Mouse (Mus musculus) neural tube, embryonic 14.5 days (tissue): ENCODE data around the gene Zbtb14. TPM values are rescaled to one million over a fixed set of nuclear protein-coding genes. Genes with fewer than 3 reads are reported as not detected.
A peak's percentile ranks its signal among the peaks of the same experiment; 100 is the strongest.

Experiments
- ATAC-seq: fragments of 200-750 bp; cut with Nextera tagmentation; 2 replicates; pipeline ENCODE4 v1.8.0; 2017; ENCODE audit warnings: low read depth, mild to moderate bottlenecking, moderate TSS enrichment, moderate library complexity
- H3K27ac ChIP-seq: fragments of 300-500 bp; sonication (generic); 2 replicates; pipeline ENCODE4 v1.5.1; 2014; ENCODE audit warnings: low read depth, mild to moderate bottlenecking, control low read depth, low read length, moderate library complexity, mixed read lengths
- H3K27me3 ChIP-seq: fragments of 300-500 bp; sonication (generic); 2 replicates; pipeline ENCODE4 v1.6.1; 2014; ENCODE audit warnings: low read length; ENCODE audit not compliant: control insufficient read depth, insufficient read depth
- H3K36me3 ChIP-seq: fragments of 300-500 bp; sonication (generic); 2 replicates; pipeline ENCODE4 v1.6.1; 2014; ENCODE audit warnings: low read length, mixed read lengths; ENCODE audit not compliant: control insufficient read depth, insufficient read depth
- H3K4me1 ChIP-seq: fragments of 300-500 bp; sonication (generic); 2 replicates; pipeline ENCODE4 v1.6.1; 2014; ENCODE audit warnings: low read length; ENCODE audit not compliant: control insufficient read depth, insufficient read depth
- H3K4me2 ChIP-seq: fragments of 300-500 bp; sonication (generic); 2 replicates; pipeline ENCODE4 v1.6.1; 2014; ENCODE audit warnings: mild to moderate bottlenecking, low read depth, low read length, control low read depth
- H3K4me3 ChIP-seq: fragments of 300-500 bp; sonication (generic); 2 replicates; pipeline ENCODE4 v1.5.1; 2014; ENCODE audit warnings: low read depth, low read length, control low read depth, mixed read lengths
- H3K9ac ChIP-seq: fragments of 300-500 bp; sonication (generic); replicated peaks from 2 replicates; pipeline ENCODE4 v1.6.1; 2014; ENCODE audit warnings: low read depth, mild to moderate bottlenecking, control low read depth, low read length, mixed read lengths
- H3K9me3 ChIP-seq: fragments of 300-500 bp; sonication (generic); 2 replicates; pipeline ENCODE4 v1.6.1; 2016; ENCODE audit warnings: low read length; ENCODE audit not compliant: control insufficient read depth
- WGBS: fragments of 180-500 bp; shearing (Covaris S2); extraction: QIAGEN DNeasy Blood & Tissue Kit; methylation state at CpG from one replicate; pipeline ENCODE4 v1.1.7; 2014; 5-methylcytosine and 5-hydroxymethylcytosine counted together
- polyA plus RNA-seq: library from polyadenylated mRNA; unstranded; fragments of >200 nt; fragmentation: Nextera tagmentation; extraction: Ambion mirVana; gene quantifications from 2 replicates; pipeline ENCODE4 v1.2.1, GENCODE M21; 2014

The Zbtb14 gene
- polyA plus RNA-seq, 1 experiment from 2014 or later, result 23.2 TPM

GRCm38 (mm10) chr17:69397163-69397562, 14.3 kb downstream of the Zbtb14 start:
- no peak overlapping the region for H3K27ac ChIP-seq
- H3K9ac ChIP-seq, result no peak overlapping the region
- 83% methylated on average over 5 of the region's 5 CpGs for WGBS
- H3K4me3 ChIP-seq, result no peak overlapping the region
- no peaks in the 10 kb centered on the region for H3K9me3 ChIP-seq
- no peak overlapping the region for H3K4me2 ChIP-seq
- H3K27me3 ChIP-seq, result no peaks in the 10 kb centered on the region
- H3K4me1 ChIP-seq, result no peaks in the 10 kb centered on the region
- ATAC-seq, result no peak
- H3K36me3 ChIP-seq, result no peaks in the 10 kb centered on the region

- ATAC-seq, result no peak
- Histone ChIP-seq H3K9ac (no peak overlapping the region), H3K9me3 (no peaks in the 10 kb centered on the region), H3K4me2 (no peak overlapping the region), H3K4me3 (no peak overlapping the region), H3K27ac (no peak overlapping the region), H3K27me3 (no peaks in the 10 kb centered on the region), H3K4me1 (no peaks in the 10 kb centered on the region), H3K36me3 (no peaks in the 10 kb centered on the region)
These were observed 15.2 kb downstream of the Zbtb14 start for GRCm38 (mm10) chr17:69398092-69398491.

- H3K27ac ChIP-seq, result no peak overlapping the region
- no peaks in the 10 kb centered on the region for H3K27me3 ChIP-seq
- H3K36me3 ChIP-seq, result no peaks in the 10 kb centered on the region
- 80% methylated on average over 2 of the region's 2 CpGs for WGBS
- no peaks in the 10 kb centered on the region for H3K4me1 ChIP-seq
- no peak for ATAC-seq
- no peaks in the 10 kb centered on the region for H3K9me3 ChIP-seq
- H3K4me3 ChIP-seq, result no peak overlapping the region
- H3K4me2 ChIP-seq, result no peak overlapping the region
- H3K9ac ChIP-seq, result no peak overlapping the region
These were observed 18.3 kb downstream of the Zbtb14 start for GRCm38 (mm10) chr17:69401146-69401545.

DNA sequence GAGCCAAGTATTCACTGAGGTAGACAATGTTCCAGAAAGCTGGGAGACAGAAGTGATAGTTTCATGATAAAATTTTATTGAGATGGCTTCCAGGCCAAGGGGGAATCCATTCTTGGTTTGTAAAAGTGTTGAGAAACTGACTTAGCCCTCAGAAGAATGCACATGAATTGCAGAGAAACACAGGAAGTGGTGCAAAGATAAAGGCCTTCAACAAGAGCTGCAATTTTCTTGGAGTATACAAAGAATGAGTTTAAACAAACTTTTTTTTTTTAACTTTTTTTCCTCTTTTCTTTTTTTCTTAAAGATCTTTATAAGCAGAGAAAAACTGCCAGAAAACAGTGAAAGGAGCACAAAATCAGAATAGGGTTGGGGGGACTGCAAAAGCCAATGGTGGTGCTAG, 33.3 kb downstream of the Zbtb14 start:
- Histone ChIP-seq H3K27ac (no peak overlapping the region), H3K9ac (no peak overlapping the region), H3K9me3 (no peaks in the 10 kb centered on the region), H3K36me3 (no peaks in the 10 kb centered on the region), H3K4me3 (peak overlapping the region; percentile 82), H3K4me1 (peaks cover 4% of the 10 kb centered on the region; the same call in 1 of the 2 replicates), H3K4me2 (peak overlapping the region; percentile 58), H3K27me3 (0 out of 2 replicates have a peak, but pooled peaks cover 2% of the 10 kb centered on the region)
- no peak for ATAC-seq

DNA sequence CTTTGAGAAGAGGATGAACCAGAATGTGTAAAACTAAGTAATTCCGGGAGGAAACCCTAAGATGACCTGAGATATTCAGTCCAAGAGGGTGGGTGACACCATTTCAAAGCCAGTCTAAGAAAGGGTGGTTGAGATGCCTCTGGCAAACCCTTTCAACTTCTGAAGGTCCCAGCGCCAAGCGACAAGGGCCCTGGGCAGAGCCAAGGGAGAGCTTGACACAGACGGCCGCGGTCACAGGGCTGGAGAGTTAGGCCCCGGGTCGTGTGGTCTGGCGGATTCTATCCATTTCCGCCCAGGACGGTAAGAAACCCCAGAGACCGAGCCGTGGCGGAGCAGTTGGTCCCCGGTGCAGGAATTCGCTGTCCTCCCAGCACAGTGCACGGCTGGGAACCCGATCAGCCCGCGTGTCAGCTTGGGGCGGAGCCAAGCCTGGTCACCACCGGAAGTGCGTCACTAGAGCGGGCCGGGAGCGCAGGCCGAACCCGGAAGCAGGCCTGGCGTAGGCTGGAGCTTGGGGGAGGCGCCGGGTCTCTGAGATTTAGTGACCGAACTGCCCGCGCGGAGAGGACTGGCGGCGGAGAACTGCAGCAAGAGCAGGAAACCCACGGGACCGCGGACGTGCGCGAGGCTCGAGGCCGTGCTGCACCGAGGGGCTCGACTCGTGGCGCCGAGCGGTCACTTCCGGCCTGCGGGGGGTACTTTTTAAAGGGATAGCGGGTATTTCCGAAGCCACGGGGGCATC, 34.2 kb downstream of the Zbtb14 start:
- under 1% methylated on average over 56 of the region's 56 CpGs for WGBS
- H3K27ac ChIP-seq, result peak overlapping the region; percentile 96
- peaks cover 4% of the 10 kb centered on the region; the same call in 1 of the 2 replicates for H3K4me1 ChIP-seq
- no peaks in the 10 kb centered on the region for H3K9me3 ChIP-seq
- ATAC-seq, result peak; percentile 100
- H3K4me3 ChIP-seq, result peak overlapping the region; percentile 82
- peak overlapping the region; percentile 81 for H3K9ac ChIP-seq
- no peaks in the 10 kb centered on the region for H3K36me3 ChIP-seq
- 0 out of 2 replicates have a peak, but pooled peaks cover 2% of the 10 kb centered on the region for H3K27me3 ChIP-seq
- peak overlapping the region; percentile 67 for H3K4me2 ChIP-seq

DNA sequence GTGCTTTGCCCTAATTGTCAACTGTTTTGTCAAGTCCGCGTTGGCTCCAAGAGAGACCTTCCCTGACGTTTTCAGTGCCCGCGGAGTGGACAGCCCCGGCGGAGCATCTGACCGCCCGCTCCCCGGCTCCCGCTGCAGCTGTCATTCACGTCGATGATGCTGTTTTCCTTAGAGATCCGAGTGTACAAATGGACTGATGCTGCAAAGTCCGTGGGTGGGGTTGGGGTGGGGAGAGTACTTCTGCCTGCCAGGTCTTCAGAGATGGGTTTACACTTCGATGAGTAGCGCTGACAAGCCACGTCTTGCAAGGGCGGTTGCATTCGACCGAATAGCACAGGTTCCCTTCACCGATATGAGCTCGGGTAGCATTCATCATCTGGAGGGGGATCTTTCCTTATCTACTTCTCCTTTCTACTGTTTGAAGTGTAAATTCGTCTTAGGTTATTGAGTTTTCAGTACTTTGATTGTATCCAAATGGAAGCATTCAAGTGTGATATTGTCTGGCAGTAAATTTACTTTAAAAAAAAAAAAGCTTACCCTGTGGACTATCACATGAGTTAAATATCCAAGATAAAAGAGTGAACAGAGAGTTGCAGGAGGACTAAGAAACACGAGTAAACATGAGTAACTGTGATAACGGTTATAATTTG, 35.0 kb downstream of the Zbtb14 start:
- Histone ChIP-seq H3K9ac (peak overlapping the region; percentile 81), H3K4me2 (peak overlapping the region; percentile 67), H3K4me1 (peaks cover 4% of the 10 kb centered on the region; the same call in 1 of the 2 replicates), H3K4me3 (peak overlapping the region; percentile 82), H3K27ac (peak overlapping the region; percentile 96), H3K9me3 (no peaks in the 10 kb centered on the region), H3K36me3 (no peaks in the 10 kb centered on the region), H3K27me3 (0 out of 2 replicates have a peak, but pooled peaks cover 2% of the 10 kb centered on the region)
- 4% methylated on average over 26 of the region's 26 CpGs for WGBS
- ATAC-seq, result peak; percentile 72

- Histone ChIP-seq H3K9me3 (no peaks in the 10 kb centered on the region), H3K9ac (no peak overlapping the region), H3K27ac (no peak overlapping the region), H3K4me2 (no peak overlapping the region), H3K27me3 (0 out of 2 replicates have a peak, but pooled peaks cover 2% of the 10 kb centered on the region), H3K36me3 (no peaks in the 10 kb centered on the region), H3K4me1 (peaks cover 4% of the 10 kb centered on the region; the same call in 1 of the 2 replicates), H3K4me3 (no peak overlapping the region)
- ATAC-seq, result no peak
- 8% methylated on average over 1 of the region's 1 CpGs for WGBS
These were observed 38.7 kb downstream of the Zbtb14 start for GRCm38 (mm10) chr17:69421592-69421991.

DNA sequence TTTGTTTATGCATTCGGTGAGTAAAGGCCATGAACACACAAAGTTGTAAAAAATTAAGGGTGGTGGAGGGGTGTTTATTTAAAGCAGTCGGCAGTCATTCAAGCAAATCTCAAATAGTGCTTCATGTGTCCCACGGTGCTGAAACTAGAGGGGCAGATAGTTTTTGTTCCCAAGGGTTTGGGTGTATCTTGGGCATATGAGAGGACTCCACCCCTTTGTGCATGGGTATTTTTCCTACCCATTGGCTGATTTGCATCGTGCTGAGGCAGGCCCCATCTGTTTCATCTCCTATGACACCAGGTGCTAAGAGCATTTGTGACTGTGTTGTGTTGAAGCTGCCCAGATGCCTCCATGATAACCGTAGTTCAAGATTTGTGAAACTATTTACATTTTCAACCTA, 55.0 kb downstream of the Zbtb14 start:
- peaks cover 16% of the 10 kb centered on the region; the same call in 1 of the 2 replicates for H3K27me3 ChIP-seq
- no peak overlapping the region for H3K27ac ChIP-seq
- no peaks in the 10 kb centered on the region for H3K9me3 ChIP-seq
- 69% methylated on average over 5 of the region's 5 CpGs for WGBS
- no peak overlapping the region for H3K9ac ChIP-seq
- no peaks in the 10 kb centered on the region for H3K4me1 ChIP-seq
- H3K4me3 ChIP-seq, result no peak overlapping the region
- no peak overlapping the region for H3K4me2 ChIP-seq
- no peaks in the 10 kb centered on the region for H3K36me3 ChIP-seq
- ATAC-seq, result no peak

DNA sequence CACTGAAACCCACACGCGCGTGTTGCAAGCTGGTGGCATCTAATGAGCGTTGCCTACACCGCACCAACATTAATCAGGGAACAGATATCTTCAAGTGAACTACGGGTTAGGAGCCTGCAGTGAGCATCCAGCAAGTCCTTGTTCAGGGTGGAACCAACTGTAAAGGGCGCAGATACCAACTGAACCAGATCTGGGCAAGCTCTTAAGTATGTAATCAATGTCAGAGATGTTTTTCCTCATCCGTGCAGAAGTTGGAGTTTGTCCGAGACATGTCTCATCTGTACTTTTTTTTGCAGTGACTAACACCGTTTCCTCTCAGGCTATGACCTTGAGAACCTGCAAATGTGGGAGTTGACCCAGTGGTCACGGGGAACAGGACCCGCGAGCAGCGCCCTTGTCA, 55.6 kb downstream of the Zbtb14 start:
- Histone ChIP-seq H3K27ac (no peak overlapping the region), H3K4me2 (peak overlapping the region; percentile 82), H3K27me3 (peaks cover 16% of the 10 kb centered on the region; the same call in 1 of the 2 replicates), H3K36me3 (no peaks in the 10 kb centered on the region), H3K4me3 (peak overlapping the region; percentile 51), H3K9ac (peak overlapping the region; percentile 50; the same call in 1 of the 2 replicates), H3K9me3 (no peaks in the 10 kb centered on the region), H3K4me1 (no peaks in the 10 kb centered on the region)
- 36% methylated on average over 14 of the region's 14 CpGs for WGBS
- ATAC-seq, result peak; percentile 12; the same call in 1 of the 2 replicates
